Mouse (Mus musculus) kidney, adult 2 months (tissue): ENCODE measurements around the gene Ptpra. TPM values are rescaled to one million over a fixed set of nuclear protein-coding genes. Genes with fewer than 3 reads are reported as not detected.

ENCODE experiments used
- DNase-seq: peaks from one replicate; pipeline ENCODE4 v3.0.0; 2021
- H3K27ac ChIP-seq: fragments of 200-500 bp; 2 replicates; pipeline ENCODE4 v1.5.1; 2012; ENCODE audit warnings: low read depth, low read length, control low read depth, inconsistent platforms; ENCODE audit not compliant: insufficient read depth
- H3K27me3 ChIP-seq: fragments of 200-500 bp; replicated peaks from 2 replicates; pipeline ENCODE4 v1.6.1; 2012; ENCODE audit warnings: mild to moderate bottlenecking, moderate library complexity, low read length, inconsistent platforms; ENCODE audit not compliant: control insufficient read depth, insufficient read depth
- H3K36me3 ChIP-seq: fragments of 200-500 bp; 2 replicates; pipeline ENCODE4 v1.6.1; 2012; ENCODE audit warnings: mild to moderate bottlenecking, moderate library complexity, low read length, inconsistent platforms; ENCODE audit not compliant: control insufficient read depth, insufficient read depth
- H3K4me1 ChIP-seq: fragments of 200-500 bp; 2 replicates; pipeline ENCODE4 v1.6.1; 2011; ENCODE audit warnings: low read length; ENCODE audit not compliant: control insufficient read depth, insufficient read depth
- H3K4me3 ChIP-seq: fragments of 200-500 bp; 2 replicates; pipeline ENCODE4 v1.5.1; 2011; ENCODE audit warnings: mild to moderate bottlenecking, low read depth, low read length, control low read depth; ENCODE audit not compliant: insufficient read depth
- CTCF ChIP-seq: fragments of 200-500 bp; conservative IDR thresholded peaks from 2 replicates; pipeline ENCODE4 v1.5.1; 2011; ENCODE audit warnings: low read depth, mild to moderate bottlenecking, control low read depth, low read length, moderate library complexity, mixed read lengths; ENCODE audit not compliant: insufficient read depth, insufficient read length
- POLR2A ChIP-seq: fragments of 200-500 bp; IDR thresholded peaks from one replicate; pipeline ENCODE4 v1.6.1; 2011; ENCODE audit warnings: low read depth, low read length, control low read depth
- WGBS: fragments of 180-500 bp; shearing (Covaris S2); methylation state at CpG from one replicate; pipeline ENCODE4 v1.1.7; 2018; 5-methylcytosine and 5-hydroxymethylcytosine counted together
- polyA plus RNA-seq: library from polyadenylated mRNA; depleted of rRNA; stranded (reverse); fragments of >200 nt; gene quantifications from 2 replicates; pipeline ENCODE4 v1.2.3, GENCODE M21; 2012

Gene Ptpra
- polyA plus RNA-seq, 1 experiment, result 49.9 TPM

DNA sequence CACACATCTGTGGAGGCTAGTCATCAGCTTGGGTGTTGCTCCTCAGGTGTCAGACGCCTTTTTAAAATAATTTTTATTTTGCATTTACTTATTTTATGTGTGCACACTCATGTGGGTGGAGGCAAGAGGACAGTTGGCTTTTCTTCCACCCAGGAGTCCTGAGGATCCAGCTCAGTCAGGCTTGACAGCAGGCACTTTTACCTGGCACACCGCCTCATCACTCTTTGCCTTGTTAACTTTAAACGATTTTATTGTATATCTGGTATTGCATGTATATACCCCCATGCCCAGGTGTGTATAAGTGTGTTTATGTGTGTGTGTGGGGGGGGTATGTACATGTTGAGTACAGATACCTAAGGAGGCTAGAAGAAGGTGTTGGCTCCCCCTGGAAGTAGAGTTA is 7.8 kb downstream of the Ptpra start:
- WGBS, result 59% methylated on average over 3 of the region's 3 CpGs

DNA sequence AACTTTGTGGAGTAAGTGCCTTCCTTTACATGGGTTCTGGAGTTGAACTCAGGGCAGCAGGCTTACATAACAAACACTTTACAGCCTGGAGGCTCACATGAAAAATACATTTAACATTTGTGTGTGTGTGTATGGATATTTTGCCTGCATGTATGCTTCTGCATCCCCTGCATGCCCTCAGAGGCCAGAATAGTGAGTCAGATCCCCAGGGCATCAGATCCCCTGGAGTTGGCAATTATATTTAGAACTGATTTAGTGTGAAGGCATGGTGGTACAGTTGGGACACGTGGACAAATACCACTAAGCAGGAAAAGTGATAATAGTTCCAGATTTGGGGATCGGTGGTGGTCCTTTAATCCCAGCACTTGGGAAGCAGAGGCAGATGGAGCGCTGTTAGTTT is 9.5 kb downstream of the Ptpra start:
- peaks cover 6% of the 10 kb centered on the region; the same call in 1 of the 2 replicates for H3K4me1 ChIP-seq
- no peak overlapping the region for H3K27ac ChIP-seq
- no peaks in the 10 kb centered on the region for H3K36me3 ChIP-seq
- WGBS, result 89% methylated on average over 3 of the region's 3 CpGs
- TF ChIP-seq CTCF, result no peak
- no peak for TF ChIP-seq POLR2A
- DNase-seq, result no peak
- H3K4me3 ChIP-seq, result no peak overlapping the region
- H3K27me3 ChIP-seq, result no peaks in the 10 kb centered on the region

More for the DNA sequence above, 7.8 kb downstream of the Ptpra start:
- H3K4me1 ChIP-seq, result peaks cover 9% of the 10 kb centered on the region; the same call in 1 of the 2 replicates
- no peak overlapping the region for H3K27ac ChIP-seq
- H3K4me3 ChIP-seq, result no peak overlapping the region
- DNase-seq, result peak; percentile 28
- no peaks in the 10 kb centered on the region for H3K36me3 ChIP-seq
- TF ChIP-seq POLR2A (no peak), CTCF (no peak)
- H3K27me3 ChIP-seq, result no peaks in the 10 kb centered on the region

DNA sequence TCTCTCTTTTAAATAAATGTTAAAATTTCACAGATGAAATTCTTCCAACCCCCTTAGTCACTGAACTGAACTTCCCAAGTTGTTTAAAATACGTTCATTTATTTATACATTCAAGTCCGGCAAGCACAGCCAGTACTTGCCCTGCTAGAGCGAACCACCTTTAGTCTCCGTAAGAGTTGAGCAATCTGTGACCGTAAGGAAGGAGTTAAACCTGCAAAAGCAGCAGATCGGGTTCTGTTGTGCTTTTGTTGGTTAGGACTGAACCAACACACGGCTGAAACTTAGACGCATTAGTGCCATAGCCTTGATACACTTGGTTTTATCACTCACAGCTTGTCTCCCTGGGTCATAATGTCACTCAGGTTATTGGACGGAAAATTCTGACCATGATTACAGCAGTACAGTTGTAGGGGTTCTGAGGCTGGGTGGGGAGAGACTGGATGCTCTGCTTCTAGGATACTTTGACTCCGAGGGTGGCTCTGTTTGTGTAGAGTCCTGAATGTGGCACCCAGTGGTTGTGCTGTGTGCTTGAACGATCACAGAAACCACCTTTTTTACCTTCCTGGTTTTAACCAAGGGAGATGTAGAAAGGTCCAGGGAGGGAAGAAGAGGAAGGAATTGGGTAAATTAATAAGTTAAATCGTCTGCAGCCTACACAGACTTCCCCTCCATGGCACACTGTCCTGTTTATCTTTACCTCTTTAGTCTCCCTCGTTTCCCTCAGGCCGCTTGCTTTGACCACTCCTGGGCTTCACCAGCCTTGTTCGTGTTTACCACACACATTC is 11.4 kb downstream of the Ptpra start:
- Histone ChIP-seq H3K36me3 (no peaks in the 10 kb centered on the region), H3K4me3 (no peak overlapping the region), H3K4me1 (peaks cover 6% of the 10 kb centered on the region; the same call in 1 of the 2 replicates), H3K27ac (no peak overlapping the region), H3K27me3 (no peaks in the 10 kb centered on the region)
- no peak for TF ChIP-seq CTCF
- WGBS, result 55% methylated on average over 15 of the region's 15 CpGs
- DNase-seq, result no peak

DNA sequence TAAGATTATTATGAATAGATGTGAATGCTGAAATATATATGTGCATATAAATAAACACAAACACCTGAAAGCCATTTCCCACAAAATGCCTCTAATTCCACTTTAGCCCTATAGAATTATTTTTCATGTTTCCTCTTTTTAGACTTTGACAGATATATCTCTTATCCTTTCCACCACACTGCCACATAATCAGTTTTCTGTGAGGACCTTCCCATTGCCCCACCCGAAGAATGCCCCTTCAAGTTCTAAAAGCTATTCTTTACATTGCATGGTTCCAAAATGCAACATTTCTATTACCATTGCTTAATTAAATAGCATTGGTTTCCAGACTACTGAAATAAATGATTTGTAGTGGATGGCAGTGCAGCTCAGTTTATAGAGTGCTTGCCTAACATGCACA is 16.4 kb downstream of the Ptpra start:
- H3K4me1 ChIP-seq, result 0 out of 2 replicates have a peak, but pooled peaks cover 6% of the 10 kb centered on the region
- no peak for TF ChIP-seq CTCF
- TF ChIP-seq POLR2A, result no peak
- DNase-seq, result no peak
- H3K27me3 ChIP-seq, result no peaks in the 10 kb centered on the region
- no peaks in the 10 kb centered on the region for H3K36me3 ChIP-seq
- no peak overlapping the region for H3K27ac ChIP-seq
- H3K4me3 ChIP-seq, result no peak overlapping the region
- 93% methylated on average over 1 of the region's 1 CpGs for WGBS

DNA sequence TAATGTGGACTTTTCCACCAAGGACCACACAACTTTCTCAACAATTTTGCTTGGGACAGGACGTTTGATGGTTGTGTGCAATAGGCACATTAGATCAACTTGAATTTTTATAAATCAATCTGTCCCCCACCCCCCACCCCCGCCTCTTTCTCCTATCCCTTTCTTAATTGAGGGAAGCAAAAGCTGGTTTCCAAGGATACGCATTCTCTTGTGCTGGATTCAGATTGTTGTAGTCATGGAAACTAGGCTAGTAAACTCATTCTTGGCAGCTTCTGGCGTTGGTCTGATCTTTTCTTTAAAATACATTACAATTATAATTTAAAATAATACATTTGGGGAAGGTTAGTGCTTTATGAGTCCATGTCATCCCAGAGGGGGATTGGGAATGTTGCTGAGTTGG is 19.3 kb downstream of the Ptpra start:
- H3K27ac ChIP-seq, result no peak overlapping the region
- H3K36me3 ChIP-seq, result no peaks in the 10 kb centered on the region
- WGBS, result 66% methylated on average over 4 of the region's 4 CpGs

DNA sequence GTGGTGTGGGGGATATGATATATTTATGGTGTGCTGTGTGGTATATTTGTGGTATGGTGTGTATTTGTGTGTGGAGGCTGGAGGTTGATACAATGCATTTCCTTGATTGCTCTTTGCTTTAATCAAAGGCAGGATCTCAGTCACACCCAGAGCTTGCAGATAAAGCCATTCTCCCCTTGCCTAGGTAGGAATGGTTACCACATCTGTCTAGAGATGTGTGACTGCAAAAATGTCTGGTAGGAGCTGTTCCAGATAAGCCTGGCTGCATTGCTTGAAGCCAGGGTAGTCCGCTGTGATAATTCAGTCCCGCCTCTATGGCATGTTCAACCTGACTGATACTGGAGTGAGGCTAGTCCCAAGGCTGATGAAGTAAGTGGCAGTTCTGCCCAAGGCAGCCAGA is 19.9 kb downstream of the Ptpra start:
- no peaks in the 10 kb centered on the region for H3K36me3 ChIP-seq
- no peak overlapping the region for H3K4me3 ChIP-seq
- TF ChIP-seq POLR2A, result no peak
- no peak for TF ChIP-seq CTCF
- 80% methylated on average over 2 of the region's 2 CpGs for WGBS
- peaks cover 14% of the 10 kb centered on the region for H3K4me1 ChIP-seq
- H3K27me3 ChIP-seq, result no peaks in the 10 kb centered on the region
- no peak overlapping the region for H3K27ac ChIP-seq
- no peak for DNase-seq

More for the DNA sequence above, 19.3 kb downstream of the Ptpra start:
- Histone ChIP-seq H3K4me3 (no peak overlapping the region), H3K27me3 (no peaks in the 10 kb centered on the region), H3K4me1 (peaks cover 14% of the 10 kb centered on the region)
- TF ChIP-seq POLR2A (no peak), CTCF (no peak)
- no peak for DNase-seq

DNA sequence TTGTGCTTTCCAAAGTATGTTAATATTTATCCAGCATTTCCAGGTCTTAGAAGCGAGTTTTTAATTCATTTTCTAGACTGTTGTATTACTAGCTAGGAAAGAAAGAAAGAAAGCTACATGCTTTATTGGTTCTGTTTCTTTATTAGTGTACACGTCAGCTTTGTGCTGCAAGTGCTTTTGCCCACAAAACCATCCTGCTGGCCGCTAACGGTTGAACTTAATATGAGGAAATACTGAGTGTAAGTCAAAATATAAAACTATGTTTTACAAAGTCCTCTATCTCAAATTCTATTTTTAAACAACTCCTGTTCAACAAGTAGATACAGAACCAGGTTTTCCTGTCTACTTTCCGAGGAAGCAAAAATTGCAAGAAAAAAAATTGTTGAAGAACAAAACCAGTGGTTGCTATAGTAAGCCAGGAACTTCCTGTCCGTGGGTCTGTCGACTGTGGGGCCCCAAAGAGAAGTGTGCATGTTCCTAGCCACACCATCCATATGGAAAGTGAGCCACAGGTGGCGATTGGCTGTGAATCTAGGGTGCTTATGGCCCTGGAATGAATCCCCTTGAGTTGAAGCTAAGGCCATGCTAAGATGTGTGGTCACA is 22.9 kb downstream of the Ptpra start:
- Histone ChIP-seq H3K27me3 (no peaks in the 10 kb centered on the region), H3K4me3 (no peak overlapping the region), H3K36me3 (no peaks in the 10 kb centered on the region), H3K27ac (no peak overlapping the region), H3K4me1 (peaks cover 17% of the 10 kb centered on the region)
- TF ChIP-seq CTCF, result no peak
- no peak for TF ChIP-seq POLR2A
- DNase-seq, result no peak
- WGBS, result 52% methylated on average over 8 of the region's 8 CpGs
